Mouse (Mus musculus): ENCODE measurements around the gene Itpkb. TPM values are rescaled to one million over a fixed set of nuclear protein-coding genes. Genes with fewer than 3 reads are reported as not detected.

Gene Itpkb
- polyA plus RNA-seq, 1 experiment from 2014 or later: 10.9 TPM

DNA sequence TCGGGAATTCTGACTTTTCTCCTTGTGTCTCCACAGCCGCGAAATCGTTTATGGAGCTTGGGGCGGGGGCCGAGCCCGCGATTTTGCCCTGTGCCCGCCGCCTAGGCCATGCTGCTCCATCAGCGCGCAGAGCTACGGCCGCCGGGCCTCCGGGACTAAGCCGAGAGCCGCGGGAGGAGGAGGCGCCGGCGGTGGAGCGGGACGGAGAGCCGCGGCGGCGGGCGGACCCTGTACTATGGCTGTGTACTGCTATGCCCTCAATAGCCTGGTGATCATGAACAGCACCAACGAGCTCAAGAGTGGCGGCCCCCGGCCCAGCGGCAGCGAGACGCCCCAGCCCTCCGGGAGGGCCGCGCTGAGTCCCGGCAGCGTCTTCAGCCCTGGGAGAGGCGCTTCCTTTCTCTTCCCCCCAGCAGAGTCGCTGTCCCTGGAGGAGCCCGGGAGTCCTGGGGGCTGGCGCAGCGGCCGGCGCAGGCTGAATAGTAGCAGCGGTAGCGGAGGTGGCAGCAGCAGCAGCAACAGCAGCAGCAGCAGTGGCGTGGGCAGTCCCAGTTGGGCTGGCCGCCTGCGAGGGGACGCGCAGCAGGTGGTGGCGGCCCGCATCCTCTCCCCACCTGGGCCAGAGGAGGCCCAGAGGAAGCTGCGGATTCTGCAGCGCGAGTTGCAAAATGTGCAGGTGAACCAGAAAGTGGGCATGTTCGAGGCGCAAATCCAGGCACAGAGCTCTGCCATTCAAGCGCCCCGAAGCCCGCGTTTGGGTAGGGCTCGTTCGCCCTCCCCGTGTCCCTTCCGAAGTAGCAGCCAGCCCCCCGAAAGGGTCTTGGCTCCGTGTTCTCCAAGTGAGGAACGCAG is 2.0 kb downstream of the Itpkb start:
- no peaks in the 10 kb centered on the region for H3K9me3 ChIP-seq (ENCODE audit: control insufficient read depth, low read depth, low read length)
- ATAC-seq (ENCODE audit: insufficient number of reproducible peaks, insufficient read depth, low FRiP score, low read depth): 0 out of 2 replicates have a peak, but pooled peaks have one; percentile 10
- 5% methylated on average over 72 of the region's 72 CpGs for WGBS
- H3K27me3 ChIP-seq (ENCODE audit: control insufficient read depth, insufficient read depth, low read length): no peaks in the 10 kb centered on the region
- peak overlapping the region; percentile 92 for H3K9ac ChIP-seq (replicated peaks; ENCODE audit: low read depth, low read length)
- H3K4me3 ChIP-seq (ENCODE audit: low read depth, low read length): peak overlapping the region; percentile 75
- H3K4me1 ChIP-seq (ENCODE audit: control insufficient read depth, insufficient read depth, low read length): peaks cover 39% of the 10 kb centered on the region
- peak overlapping the region; percentile 99 for H3K4me2 ChIP-seq (replicated peaks; ENCODE audit: low read depth, low read length)
- peaks cover 5% of the 10 kb centered on the region; the same call in 1 of the 2 replicates for H3K36me3 ChIP-seq (ENCODE audit: control insufficient read depth, insufficient read depth, low read length)
- H3K27ac ChIP-seq (ENCODE audit: low read length): peak overlapping the region; percentile 30; the same call in 1 of the 2 replicates

GRCm38 (mm10) chr1:180332928-180333440 is 2.7 kb downstream of the Itpkb start:
- Histone ChIP-seq H3K9ac (replicated peaks; ENCODE audit: low read depth, low read length) (peak overlapping the region; percentile 92), H3K4me3 (ENCODE audit: low read depth, low read length) (peak overlapping the region; percentile 75), H3K36me3 (ENCODE audit: control insufficient read depth, insufficient read depth, low read length) (peaks cover 5% of the 10 kb centered on the region; the same call in 1 of the 2 replicates), H3K4me2 (replicated peaks; ENCODE audit: low read depth, low read length) (peak overlapping the region; percentile 99), H3K9me3 (ENCODE audit: control insufficient read depth, low read depth, low read length) (no peaks in the 10 kb centered on the region), H3K27me3 (ENCODE audit: control insufficient read depth, insufficient read depth, low read length) (no peaks in the 10 kb centered on the region), H3K4me1 (ENCODE audit: control insufficient read depth, insufficient read depth, low read length) (peaks cover 39% of the 10 kb centered on the region), H3K27ac (ENCODE audit: low read length) (no peak overlapping the region)
- no peak for ATAC-seq (ENCODE audit: insufficient number of reproducible peaks, insufficient read depth, low FRiP score, low read depth)
- 51% methylated on average over 14 of the region's 14 CpGs for WGBS

GRCm38 (mm10) chr1:180333588-180333987 is 3.3 kb downstream of the Itpkb start:
- Histone ChIP-seq H3K27me3 (ENCODE audit: control insufficient read depth, insufficient read depth, low read length) (no peaks in the 10 kb centered on the region), H3K4me1 (ENCODE audit: control insufficient read depth, insufficient read depth, low read length) (peaks cover 39% of the 10 kb centered on the region), H3K4me2 (replicated peaks; ENCODE audit: low read depth, low read length) (peak overlapping the region; percentile 99), H3K9me3 (ENCODE audit: control insufficient read depth, low read depth, low read length) (no peaks in the 10 kb centered on the region), H3K27ac (ENCODE audit: low read length) (no peak overlapping the region), H3K4me3 (ENCODE audit: low read depth, low read length) (peak overlapping the region; percentile 75), H3K36me3 (ENCODE audit: control insufficient read depth, insufficient read depth, low read length) (peaks cover 5% of the 10 kb centered on the region; the same call in 1 of the 2 replicates), H3K9ac (replicated peaks; ENCODE audit: low read depth, low read length) (peak overlapping the region; percentile 22; the same call in 1 of the 2 replicates)
- WGBS: 50% methylated on average over 6 of the region's 6 CpGs
- ATAC-seq (ENCODE audit: insufficient number of reproducible peaks, insufficient read depth, low FRiP score, low read depth): no peak

- no peaks in the 10 kb centered on the region for H3K27me3 ChIP-seq (ENCODE audit: control insufficient read depth, insufficient read depth, low read length)
- no peaks in the 10 kb centered on the region for H3K9me3 ChIP-seq (ENCODE audit: control insufficient read depth, low read depth, low read length)
- peaks cover 36% of the 10 kb centered on the region for H3K4me1 ChIP-seq (ENCODE audit: control insufficient read depth, insufficient read depth, low read length)
- no peak for ATAC-seq (ENCODE audit: insufficient number of reproducible peaks, insufficient read depth, low FRiP score, low read depth)
- H3K4me2 ChIP-seq (replicated peaks; ENCODE audit: low read depth, low read length): peak overlapping the region; percentile 99
- WGBS: 73% methylated on average over 6 of the region's 6 CpGs
- peak overlapping the region; percentile 75; the same call in 1 of the 2 replicates for H3K4me3 ChIP-seq (ENCODE audit: low read depth, low read length)
- peaks cover 5% of the 10 kb centered on the region; the same call in 1 of the 2 replicates for H3K36me3 ChIP-seq (ENCODE audit: control insufficient read depth, insufficient read depth, low read length)
- no peak overlapping the region for H3K27ac ChIP-seq (ENCODE audit: low read length)
- no peak overlapping the region for H3K9ac ChIP-seq (replicated peaks; ENCODE audit: low read depth, low read length)
Observed at GRCm38 (mm10) chr1:180334541-180334940, 4.3 kb downstream of the Itpkb start.

DNA sequence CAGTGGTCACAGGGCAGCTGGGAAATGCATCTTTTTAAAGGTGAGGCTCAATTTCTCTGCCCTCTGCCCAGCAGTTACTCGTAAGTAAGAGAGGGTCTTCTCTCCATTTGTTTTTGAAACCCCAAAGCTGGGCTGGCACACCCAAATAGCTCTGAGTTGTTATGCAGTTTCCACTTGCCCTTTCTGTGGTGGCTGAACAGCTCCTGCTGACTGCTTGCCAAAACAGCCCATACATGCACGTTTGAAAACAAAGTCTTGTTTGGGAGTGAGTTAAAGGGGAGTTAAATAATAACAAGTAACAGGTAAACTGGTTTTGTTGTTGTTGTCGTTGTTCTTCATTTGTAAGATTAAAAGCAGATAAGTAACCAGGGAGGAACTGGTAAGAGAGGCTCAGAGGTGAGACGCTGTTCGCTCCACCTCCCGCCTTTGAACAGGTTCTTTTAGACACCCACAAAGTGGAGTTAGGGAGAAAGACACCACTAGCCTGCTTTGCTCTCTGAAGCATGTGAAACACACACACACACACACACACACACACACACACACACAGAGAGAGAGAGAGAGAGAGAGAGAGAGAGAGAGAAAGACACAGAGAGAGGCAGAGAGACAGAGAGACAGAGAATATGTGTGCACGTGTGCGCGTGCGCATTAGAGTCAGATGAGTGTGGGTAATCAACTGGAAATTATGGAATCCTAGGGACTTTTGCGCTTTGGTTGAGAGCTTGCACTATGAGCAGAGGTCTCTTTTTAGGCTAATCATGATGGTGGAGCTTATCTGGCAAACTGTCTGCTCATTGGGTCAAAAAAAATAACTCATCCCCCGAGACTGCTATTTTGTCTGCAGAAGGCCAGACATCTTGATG is 5.5 kb downstream of the Itpkb start:
- H3K27ac ChIP-seq (ENCODE audit: low read length): no peak overlapping the region
- H3K9ac ChIP-seq (replicated peaks; ENCODE audit: low read depth, low read length): no peak overlapping the region
- H3K4me1 ChIP-seq (ENCODE audit: control insufficient read depth, insufficient read depth, low read length): peaks cover 32% of the 10 kb centered on the region
- ATAC-seq (ENCODE audit: insufficient number of reproducible peaks, insufficient read depth, low FRiP score, low read depth): no peak
- H3K27me3 ChIP-seq (ENCODE audit: control insufficient read depth, insufficient read depth, low read length): no peaks in the 10 kb centered on the region
- H3K4me2 ChIP-seq (replicated peaks; ENCODE audit: low read depth, low read length): peak overlapping the region; percentile 99
- peaks cover 5% of the 10 kb centered on the region; the same call in 1 of the 2 replicates for H3K36me3 ChIP-seq (ENCODE audit: control insufficient read depth, insufficient read depth, low read length)
- no peaks in the 10 kb centered on the region for H3K9me3 ChIP-seq (ENCODE audit: control insufficient read depth, low read depth, low read length)
- 77% methylated on average over 12 of the region's 12 CpGs for WGBS
- H3K4me3 ChIP-seq (ENCODE audit: low read depth, low read length): no peak overlapping the region

DNA sequence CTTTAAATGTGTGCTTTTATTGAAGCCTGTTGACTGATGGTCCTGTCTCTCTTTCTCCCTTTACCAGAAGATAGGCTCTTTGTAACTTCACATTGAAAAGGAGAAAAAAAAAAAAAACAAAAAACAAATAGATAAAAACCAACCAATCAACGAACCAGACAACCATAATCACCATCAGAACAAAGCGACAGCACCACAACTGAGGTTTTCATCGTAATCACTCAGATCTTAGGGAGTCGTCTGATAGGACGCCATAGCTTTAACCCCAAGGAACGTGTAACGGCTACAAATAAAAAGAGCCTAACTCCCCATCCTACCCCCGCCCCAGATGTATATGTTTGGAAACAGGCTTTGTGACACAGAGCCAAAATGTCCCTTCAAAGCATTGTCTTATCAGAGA is 8.1 kb downstream of the Itpkb start:
- no peak overlapping the region for H3K4me3 ChIP-seq (ENCODE audit: low read depth, low read length)
- no peaks in the 10 kb centered on the region for H3K9me3 ChIP-seq (ENCODE audit: control insufficient read depth, low read depth, low read length)
- peaks cover 25% of the 10 kb centered on the region for H3K4me1 ChIP-seq (ENCODE audit: control insufficient read depth, insufficient read depth, low read length)
- ATAC-seq (ENCODE audit: insufficient number of reproducible peaks, insufficient read depth, low FRiP score, low read depth): no peak
- WGBS: 68% methylated on average over 8 of the region's 8 CpGs
- H3K36me3 ChIP-seq (ENCODE audit: control insufficient read depth, insufficient read depth, low read length): no peaks in the 10 kb centered on the region; the same call in 1 of the 2 replicates
- H3K27me3 ChIP-seq (ENCODE audit: control insufficient read depth, insufficient read depth, low read length): no peaks in the 10 kb centered on the region
- H3K27ac ChIP-seq (ENCODE audit: low read length): no peak overlapping the region
- H3K4me2 ChIP-seq (replicated peaks; ENCODE audit: low read depth, low read length): no peak overlapping the region
- H3K9ac ChIP-seq (replicated peaks; ENCODE audit: low read depth, low read length): no peak overlapping the region

GRCm38 (mm10) chr1:180339143-180339542 is 8.9 kb downstream of the Itpkb start:
- no peaks in the 10 kb centered on the region; the same call in 1 of the 2 replicates for H3K36me3 ChIP-seq (ENCODE audit: control insufficient read depth, insufficient read depth, low read length)
- no peak overlapping the region for H3K9ac ChIP-seq (replicated peaks; ENCODE audit: low read depth, low read length)
- ATAC-seq (ENCODE audit: insufficient number of reproducible peaks, insufficient read depth, low FRiP score, low read depth): peak; percentile 74
- 65% methylated on average over 5 of the region's 5 CpGs for WGBS
- H3K27ac ChIP-seq (ENCODE audit: low read length): no peak overlapping the region
- H3K9me3 ChIP-seq (ENCODE audit: control insufficient read depth, low read depth, low read length): no peaks in the 10 kb centered on the region
- no peak overlapping the region for H3K4me3 ChIP-seq (ENCODE audit: low read depth, low read length)
- H3K4me1 ChIP-seq (ENCODE audit: control insufficient read depth, insufficient read depth, low read length): peaks cover 22% of the 10 kb centered on the region
- no peaks in the 10 kb centered on the region for H3K27me3 ChIP-seq (ENCODE audit: control insufficient read depth, insufficient read depth, low read length)
- no peak overlapping the region for H3K4me2 ChIP-seq (replicated peaks; ENCODE audit: low read depth, low read length)

GRCm38 (mm10) chr1:180342944-180343343 is 12.7 kb downstream of the Itpkb start:
- Histone ChIP-seq H3K36me3 (ENCODE audit: control insufficient read depth, insufficient read depth, low read length) (no peaks in the 10 kb centered on the region), H3K4me3 (ENCODE audit: low read depth, low read length) (no peak overlapping the region), H3K9me3 (ENCODE audit: control insufficient read depth, low read depth, low read length) (no peaks in the 10 kb centered on the region), H3K27me3 (ENCODE audit: control insufficient read depth, insufficient read depth, low read length) (no peaks in the 10 kb centered on the region), H3K27ac (ENCODE audit: low read length) (no peak overlapping the region), H3K9ac (replicated peaks; ENCODE audit: low read depth, low read length) (no peak overlapping the region), H3K4me2 (replicated peaks; ENCODE audit: low read depth, low read length) (no peak overlapping the region), H3K4me1 (ENCODE audit: control insufficient read depth, insufficient read depth, low read length) (0 out of 2 replicates have a peak, but pooled peaks cover 7% of the 10 kb centered on the region)
- WGBS: 68% methylated on average over 7 of the region's 7 CpGs
- no peak for ATAC-seq (ENCODE audit: insufficient number of reproducible peaks, insufficient read depth, low FRiP score, low read depth)

Data from stomach, embryonic 14.5 days (tissue).